Mouse (Mus musculus): Measurements from ENCODE around the gene Secisbp2.
A peak's percentile ranks its signal among the peaks of the same experiment; 100 is the strongest.

- TF ChIP-seq BHLHE40 (IDR thresholded peaks at IDR 0.05; ENCODE audit: low read depth, low read length) (no peak), CTCF (conservative IDR thresholded peaks at IDR 0.05 in 1 of 2, IDR thresholded peaks at IDR 0.05 in 1 of 2; ENCODE audit: low read depth in 2 of 2, low read length in 2 of 2) (no peak), CHD1 (IDR thresholded peaks at IDR 0.05; ENCODE audit: low read depth, low read length) (0 out of 2 replicates have a peak, but pooled peaks have one; percentile 9), POLR2A (IDR thresholded peaks at IDR 0.05; ENCODE audit: low read depth, low read length) (no peak), TBP (conservative IDR thresholded peaks at IDR 0.05; ENCODE audit: low read depth, low read length) (no peak), MAX (IDR thresholded peaks at IDR 0.05; ENCODE audit: low read length) (no peak), ZNF384 (IDR thresholded peaks at IDR 0.05; ENCODE audit: low read depth, low read length) (no peak)
Observed at GRCm38 (mm10) chr13:51647770-51648169, 3.7 kb upstream of the Secisbp2 start.

Data from CH12.LX (cell line).